8 mouse cellular contexts compared by ENCODE assay signal in genomic region chr2:92058469-92058868, GRCm38 (mm10). TPM values are rescaled to one million over a fixed set of nuclear protein-coding genes. Genes with fewer than 3 reads are reported as not detected.
DNase-seq lines count a peak whose midpoint lies in the region; ATAC-seq and TF ChIP-seq lines count a peak whose summit lies in the region.

No protein-coding gene starts in this region.

- peak overlapping the region; percentile 25 for H3K4me3 ChIP-seq in erythroblast, embryonic 14.5 days (replicated peaks)
- H3K4me3 ChIP-seq in heart, embryonic 13.5 days = peak overlapping the region; percentile 71
- peak overlapping the region; percentile 54 for H3K4me3 ChIP-seq in kidney, postnatal 0 days (replicated peaks; ENCODE audit: low read depth, low read length)
- peak overlapping the region; percentile 53 for H3K4me3 ChIP-seq in liver, adult 2 months (ENCODE audit: insufficient read depth, low read depth, low read length)

- under 1% methylated on average over 29 of the region's 29 CpGs for WGBS in heart, embryonic 13.5 days
- under 1% methylated on average over 29 of the region's 29 CpGs for WGBS in kidney, postnatal 0 days
- WGBS in liver, adult 2 months = under 1% methylated on average over 29 of the region's 29 CpGs

- H3K36me3 ChIP-seq in erythroblast, embryonic 14.5 days (ENCODE audit: control insufficient read depth) = no peaks in the 10 kb centered on the region
- no peaks in the 10 kb centered on the region for H3K36me3 ChIP-seq in heart, embryonic 13.5 days
- H3K36me3 ChIP-seq in kidney, postnatal 0 days (ENCODE audit: insufficient read depth, low read length) = no peaks in the 10 kb centered on the region
- no peaks in the 10 kb centered on the region for H3K36me3 ChIP-seq in liver, adult 2 months (ENCODE audit: control insufficient read depth, insufficient read depth, low read length)

- no peak overlapping the region for H3K27ac ChIP-seq in heart, embryonic 13.5 days (replicated peaks)
- H3K27ac ChIP-seq in kidney, postnatal 0 days = no peak overlapping the region
- H3K27ac ChIP-seq in liver, adult 2 months (replicated peaks; ENCODE audit: insufficient read depth, low read depth, low read length) = no peak overlapping the region

- H3K27me3 ChIP-seq in erythroblast, embryonic 14.5 days (ENCODE audit: control insufficient read depth) = peaks cover 79% of the 10 kb centered on the region
- H3K27me3 ChIP-seq in heart, embryonic 13.5 days (replicated peaks) = peaks cover 61% of the 10 kb centered on the region
- peaks cover 6% of the 10 kb centered on the region for H3K27me3 ChIP-seq in kidney, postnatal 0 days (ENCODE audit: insufficient read depth, low read length)
- H3K27me3 ChIP-seq in liver, adult 2 months (ENCODE audit: control insufficient read depth, insufficient read depth, low read length) = no peaks in the 10 kb centered on the region

- peak; percentile 18; the same call in 1 of the 2 replicates for ATAC-seq in heart, embryonic 13.5 days (ENCODE audit: extremely low read depth, insufficient number of reproducible peaks, low FRiP score, low TSS enrichment)
- peak; percentile 40 for ATAC-seq in kidney, postnatal 0 days (replicated peaks; ENCODE audit: low FRiP score, low read depth)
- ATAC-seq in monocyte, adult 5-6 weeks (replicated peaks; ENCODE audit: insufficient number of reproducible peaks, low FRiP score, low TSS enrichment, poor library complexity, severe bottlenecking) = peak; percentile 85

- TF ChIP-seq POLR2A in brain, embryonic 14.5 days (IDR thresholded peaks at IDR 0.05; ENCODE audit: borderline replicate concordance, extremely low read depth, insufficient read depth, insufficient read length, poor library complexity, severe bottlenecking) = no peak
- TF ChIP-seq POLR2A in liver, adult 2 months (IDR thresholded peaks at IDR 0.05; ENCODE audit: extremely low read depth, insufficient read depth, low read length) = no peak

- peak overlapping the region; percentile 82 for H3K9ac ChIP-seq in heart, embryonic 13.5 days
- H3K9ac ChIP-seq in kidney, postnatal 0 days (ENCODE audit: low read depth, low read length) = peak overlapping the region; percentile 48; the same call in 1 of the 2 replicates
- H3K9ac ChIP-seq in liver, adult 2 months (ENCODE audit: low read depth, low read length) = 0 out of 2 replicates have a peak overlapping the region, but pooled peaks have one; percentile 36

- TF ChIP-seq CTCF in brain, embryonic 14.5 days (IDR thresholded peaks at IDR 0.05; ENCODE audit: borderline replicate concordance, extremely low read depth, insufficient read depth, insufficient read length) = peak; percentile 99
- peak; percentile 99 for TF ChIP-seq CTCF in kidney, postnatal 0 days (IDR thresholded peaks at IDR 0.05; ENCODE audit: low read depth)
- peak; percentile 95 for TF ChIP-seq CTCF in liver, adult 2 months (IDR thresholded peaks at IDR 0.05; ENCODE audit: low read depth, low read length)

- peaks cover 8% of the 10 kb centered on the region for H3K9me3 ChIP-seq in erythroblast, embryonic 14.5 days (ENCODE audit: control insufficient read depth, low read length)
- H3K9me3 ChIP-seq in heart, embryonic 13.5 days = no peaks in the 10 kb centered on the region
- H3K9me3 ChIP-seq in kidney, postnatal 0 days (replicated peaks; ENCODE audit: low read length) = no peaks in the 10 kb centered on the region

- H3K4me1 ChIP-seq in erythroblast, embryonic 14.5 days (ENCODE audit: control insufficient read depth) = peaks cover 24% of the 10 kb centered on the region
- H3K4me1 ChIP-seq in heart, embryonic 13.5 days = peaks cover 32% of the 10 kb centered on the region
- H3K4me1 ChIP-seq in kidney, postnatal 0 days (replicated peaks; ENCODE audit: insufficient read depth, low read length) = peaks cover 6% of the 10 kb centered on the region
- peaks cover 5% of the 10 kb centered on the region; the same call in 1 of the 2 replicates for H3K4me1 ChIP-seq in liver, adult 2 months (ENCODE audit: control insufficient read depth, insufficient read depth, low read length)

- H3K79me2 ChIP-seq in liver, adult 2 months (ENCODE audit: control insufficient read depth, insufficient read depth, low read length) = no peaks in the 10 kb centered on the region

- peak; percentile 74 for DNase-seq in CD4-positive helper T cell, adult 2 months (ENCODE audit: low read depth, low spot score)
- DNase-seq in brain, embryonic 14.5 days (ENCODE audit: low read depth) = peak; percentile 91
- peak; percentile 95 for DNase-seq in kidney, postnatal 0 days (ENCODE audit: low spot score)
- peak; percentile 36 for DNase-seq in liver, adult 2 months (ENCODE audit: extremely low read depth, low read depth, low spot score)
- DNase-seq in spleen, postnatal 36 days (ENCODE audit: low spot score in 2 of 2) = peak; percentile 57 to 64

- H3K4me2 ChIP-seq in heart, embryonic 13.5 days = peak overlapping the region; percentile 100
- H3K4me2 ChIP-seq in kidney, postnatal 0 days (ENCODE audit: low read length) = peak overlapping the region; percentile 93

RNA-seq across cellular contexts. Expression of gene Creb3l1, which starts 34.2 kb away (rescaled TPM):
- 1.4 and 4.7 TPM in 2 replicates for polyA plus RNA-seq in brain, embryonic 14.5 days (2012; rRNA removed)
- 0.03 and 0.06 TPM in 2 replicates for polyA plus RNA-seq in erythroblast, embryonic 14.5 days (2012)
- 6.9 and 9.0 TPM in 2 replicates for polyA plus RNA-seq in heart, embryonic 13.5 days (2015; fragmentation: Nextera tagmentation; extraction: Ambion mirVana)
- polyA plus RNA-seq in kidney, postnatal 0 days (2015; fragmentation: Nextera tagmentation; extraction: Ambion mirVana) = 8.7 and 9.3 TPM in 2 replicates
- 0.18 and 0.20 TPM in 2 replicates for total RNA-seq in liver, adult 2 months (2014; rRNA removed)
- 0.40 and 0.68 TPM in 2 replicates for polyA plus RNA-seq in liver, adult 2 months (2012; rRNA removed)
- 0.78 TPM in 1 of 3 replicates, not detected in the others for total RNA-seq in monocyte, adult 5-6 weeks (2017)

RNA-seq across cellular contexts. Expression of gene Phf21a, which starts 34.4 kb away (rescaled TPM):
- polyA plus RNA-seq in brain, embryonic 14.5 days (2012; rRNA removed) = 77.6 and 104 TPM in 2 replicates
- 0.10 and 0.15 TPM in 2 replicates for polyA plus RNA-seq in erythroblast, embryonic 14.5 days (2012)
- polyA plus RNA-seq in heart, embryonic 13.5 days (2015; fragmentation: Nextera tagmentation; extraction: Ambion mirVana) = 20.6 and 23.8 TPM in 2 replicates
- polyA plus RNA-seq in kidney, postnatal 0 days (2015; fragmentation: Nextera tagmentation; extraction: Ambion mirVana) = 18.6 and 19.4 TPM in 2 replicates
- 14.5 and 14.8 TPM in 2 replicates for total RNA-seq in liver, adult 2 months (2014; rRNA removed)
- polyA plus RNA-seq in liver, adult 2 months (2012; rRNA removed) = 8.3 and 11.4 TPM in 2 replicates
- 96.6 to 144 TPM (median 103 TPM) in 3 replicates for total RNA-seq in monocyte, adult 5-6 weeks (2017)

Comparison
In these comparisons a context has a peak if more than half of its experiments do, and no peak if none do; other contexts are left out.
1. DNase-seq: peak in every context shown above with its lines; median percentile 95 in kidney, postnatal 0 days; 91 in brain, embryonic 14.5 days; 74 in CD4-positive helper T cell, adult 2 months; 60 in spleen, postnatal 36 days; 36 in liver, adult 2 months.
2. ATAC-seq: peak in every context shown above with its lines; median percentile 85 in monocyte, adult 5-6 weeks; 40 in kidney, postnatal 0 days; 18 in heart, embryonic 13.5 days.